Mouse (Mus musculus): ENCODE data around the gene Gipr. TPM values are rescaled to one million over a fixed set of nuclear protein-coding genes. Genes with fewer than 3 reads are reported as not detected.

Gene Gipr
- polyA plus RNA-seq, 1 experiment from 2014 or later: 1.7 TPM

DNA sequence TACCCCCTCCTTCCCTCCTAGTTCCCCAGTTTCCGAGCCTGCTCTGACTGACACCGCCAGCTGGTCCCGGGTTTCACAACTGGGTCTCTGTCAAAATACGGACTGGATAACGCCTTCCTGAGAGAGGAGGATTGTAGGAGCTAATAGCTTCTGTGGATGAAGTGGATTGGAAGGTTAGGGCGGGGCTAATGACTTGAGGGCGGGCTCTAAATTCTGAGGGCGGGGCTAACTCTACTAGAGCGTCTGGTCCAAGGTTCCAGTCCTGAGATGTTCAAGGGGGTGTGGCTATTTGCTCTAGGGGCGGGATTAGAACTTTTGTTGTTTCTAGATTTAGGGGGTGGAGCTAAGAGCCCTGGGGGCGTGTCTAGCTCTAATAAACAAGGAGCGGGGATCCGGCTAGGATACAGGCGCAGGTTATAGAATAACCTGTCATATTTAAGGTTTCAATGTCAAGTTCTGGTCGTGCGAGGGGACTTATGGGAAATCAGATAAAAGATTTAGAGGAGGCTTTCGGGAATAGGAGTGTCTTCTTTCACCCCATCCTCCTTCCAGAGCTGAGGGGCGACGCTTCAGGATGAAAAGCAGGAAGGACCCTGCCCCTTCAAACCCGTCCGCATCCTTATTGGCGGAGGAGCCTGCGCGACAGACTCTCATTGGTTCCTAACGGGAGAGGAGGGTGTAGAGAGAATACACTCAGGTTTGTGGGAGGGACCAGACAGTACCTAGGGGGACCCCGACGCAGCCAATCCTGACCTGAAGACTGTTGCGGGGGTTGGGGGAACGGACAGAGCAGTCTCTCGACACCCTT is 10.0 kb upstream of the Gipr start, which contains the start of gene Eml2:
TSS of gene Eml2 (plus strand) at position 714 of the 808 bp plus-strand sequence.
- peak within 1 kb of the TSS; percentile 60 for H3K4me2 ChIP-seq (replicated peaks; ENCODE audit: low read depth, low read length)
- DNase-seq (ENCODE audit: low spot score) (peak; percentile 77), ATAC-seq (ENCODE audit: low FRiP score) (peak; percentile 91)
- peak within 1 kb of the TSS; percentile 37 for H3K4me3 ChIP-seq (ENCODE audit: low read depth, low read length)
- H3K27ac ChIP-seq (ENCODE audit: low read depth, low read length): 0 out of 2 replicates have a peak within 1 kb of the TSS, but pooled peaks have one; percentile 32
- peaks cover 41% of the 10 kb centered on the region for H3K27me3 ChIP-seq (ENCODE audit: control insufficient read depth, insufficient read depth, low read length)
- under 1% methylated on average over 30 of the region's 30 CpGs for WGBS
- H3K36me3 ChIP-seq (ENCODE audit: control insufficient read depth, insufficient read depth, low read length): no peaks in the 10 kb centered on the region
- no peaks in the 10 kb centered on the region for H3K9me3 ChIP-seq (ENCODE audit: control insufficient read depth, low read length)
- H3K9ac ChIP-seq (ENCODE audit: low read depth, low read length): peak within 1 kb of the TSS; percentile 44
- H3K4me1 ChIP-seq (replicated peaks; ENCODE audit: control insufficient read depth, insufficient read depth, low read length): peaks cover 5% of the 10 kb centered on the region; the same call in 1 of the 2 replicates

DNA sequence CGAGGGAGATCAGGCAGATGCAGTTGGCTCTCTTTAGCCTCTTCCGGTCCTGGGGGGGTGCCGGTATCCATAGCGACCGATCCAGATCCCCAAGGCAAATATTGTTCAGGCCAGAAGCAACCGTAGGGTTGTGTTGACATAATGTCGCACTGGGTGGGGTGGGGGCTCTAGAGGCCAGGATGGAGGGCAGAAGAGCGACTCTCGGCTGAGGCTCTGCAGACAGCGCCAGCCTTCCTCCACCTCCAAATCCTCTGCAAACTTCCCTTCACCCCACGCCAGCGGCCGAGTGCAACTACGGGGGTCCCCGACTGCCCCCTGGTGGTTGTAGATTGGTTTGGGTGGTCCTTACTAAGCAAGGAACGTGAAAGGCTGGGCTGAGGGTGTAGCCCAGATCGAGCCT is 6.9 kb upstream of the Gipr start:
- ATAC-seq (ENCODE audit: low FRiP score) (peak; percentile 27; the same call in 1 of the 2 replicates), DNase-seq (ENCODE audit: low spot score) (peak; percentile 93)
- Histone ChIP-seq H3K9me3 (ENCODE audit: control insufficient read depth, low read length) (no peaks in the 10 kb centered on the region), H3K27me3 (ENCODE audit: control insufficient read depth, insufficient read depth, low read length) (peaks cover 23% of the 10 kb centered on the region), H3K27ac (ENCODE audit: low read depth, low read length) (no peak overlapping the region), H3K4me3 (ENCODE audit: low read depth, low read length) (peak overlapping the region; percentile 26), H3K4me2 (replicated peaks; ENCODE audit: low read depth, low read length) (peak overlapping the region; percentile 49), H3K4me1 (replicated peaks; ENCODE audit: control insufficient read depth, insufficient read depth, low read length) (peaks cover 1% of the 10 kb centered on the region; the same call in 1 of the 2 replicates), H3K9ac (ENCODE audit: low read depth, low read length) (peak overlapping the region; percentile 41), H3K36me3 (ENCODE audit: control insufficient read depth, insufficient read depth, low read length) (no peaks in the 10 kb centered on the region)
- 2% methylated on average over 17 of the region's 17 CpGs for WGBS

GRCm38 (mm10) chr7:19171831-19172230 is 5.9 kb upstream of the Gipr start:
- Histone ChIP-seq H3K4me1 (replicated peaks; ENCODE audit: control insufficient read depth, insufficient read depth, low read length) (no peaks in the 10 kb centered on the region), H3K27ac (ENCODE audit: low read depth, low read length) (0 out of 2 replicates have a peak overlapping the region, but pooled peaks have one; percentile 31), H3K4me2 (replicated peaks; ENCODE audit: low read depth, low read length) (no peak overlapping the region), H3K4me3 (ENCODE audit: low read depth, low read length) (no peak overlapping the region), H3K9ac (ENCODE audit: low read depth, low read length) (no peak overlapping the region), H3K36me3 (ENCODE audit: control insufficient read depth, insufficient read depth, low read length) (no peaks in the 10 kb centered on the region), H3K27me3 (ENCODE audit: control insufficient read depth, insufficient read depth, low read length) (peaks cover 12% of the 10 kb centered on the region), H3K9me3 (ENCODE audit: control insufficient read depth, low read length) (no peaks in the 10 kb centered on the region)
- DNase-seq (ENCODE audit: low spot score) (no peak), ATAC-seq (ENCODE audit: low FRiP score) (no peak)
- WGBS: 64% methylated on average over 8 of the region's 8 CpGs

- peaks cover 3% of the 10 kb centered on the region for H3K4me1 ChIP-seq (replicated peaks; ENCODE audit: control insufficient read depth, insufficient read depth, low read length)
- DNase-seq (ENCODE audit: low spot score): no peak
- peaks cover 2% of the 10 kb centered on the region for H3K27me3 ChIP-seq (ENCODE audit: control insufficient read depth, insufficient read depth, low read length)
- peak overlapping the region; percentile 7; the same call in 1 of the 2 replicates for H3K9ac ChIP-seq (ENCODE audit: low read depth, low read length)
- no peak overlapping the region for H3K27ac ChIP-seq (ENCODE audit: low read depth, low read length)
- no peak overlapping the region for H3K4me3 ChIP-seq (ENCODE audit: low read depth, low read length)
- no peaks in the 10 kb centered on the region for H3K9me3 ChIP-seq (ENCODE audit: control insufficient read depth, low read length)
- ATAC-seq (ENCODE audit: low FRiP score): no peak
- WGBS: 75% methylated on average over 8 of the region's 8 CpGs
- no peaks in the 10 kb centered on the region for H3K36me3 ChIP-seq (ENCODE audit: control insufficient read depth, insufficient read depth, low read length)
- H3K4me2 ChIP-seq (replicated peaks; ENCODE audit: low read depth, low read length): no peak overlapping the region
Observed at GRCm38 (mm10) chr7:19170142-19170541, 4.2 kb upstream of the Gipr start.

DNA sequence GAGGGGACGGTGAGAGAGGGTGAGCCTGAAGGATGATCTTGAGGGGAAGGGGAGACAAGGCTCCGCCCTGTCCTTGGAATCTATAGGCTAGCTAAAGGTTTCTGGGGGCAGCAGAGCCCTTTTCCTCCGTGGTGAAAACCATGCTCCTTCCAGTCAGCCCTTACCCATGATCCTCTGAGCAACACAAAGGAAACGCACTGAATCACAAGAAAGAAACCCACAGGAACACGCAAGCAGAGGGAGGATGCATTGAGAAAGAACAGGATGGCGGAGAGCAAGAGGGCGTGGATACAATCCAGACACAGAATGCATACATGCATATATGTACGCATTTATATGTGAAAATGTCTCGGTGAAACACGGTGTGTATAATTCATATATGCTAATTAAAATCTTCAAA is 3.6 kb upstream of the Gipr start:
- H3K4me1 ChIP-seq (replicated peaks; ENCODE audit: control insufficient read depth, insufficient read depth, low read length): peaks cover 5% of the 10 kb centered on the region
- H3K4me2 ChIP-seq (replicated peaks; ENCODE audit: low read depth, low read length): no peak overlapping the region
- no peak overlapping the region for H3K9ac ChIP-seq (ENCODE audit: low read depth, low read length)
- DNase-seq (ENCODE audit: low spot score): no peak
- no peaks in the 10 kb centered on the region for H3K9me3 ChIP-seq (ENCODE audit: control insufficient read depth, low read length)
- peaks cover 8% of the 10 kb centered on the region for H3K27me3 ChIP-seq (ENCODE audit: control insufficient read depth, insufficient read depth, low read length)
- 64% methylated on average over 10 of the region's 10 CpGs for WGBS
- H3K4me3 ChIP-seq (ENCODE audit: low read depth, low read length): no peak overlapping the region
- no peaks in the 10 kb centered on the region for H3K36me3 ChIP-seq (ENCODE audit: control insufficient read depth, insufficient read depth, low read length)
- H3K27ac ChIP-seq (ENCODE audit: low read depth, low read length): no peak overlapping the region
- ATAC-seq (ENCODE audit: low FRiP score): no peak

DNA sequence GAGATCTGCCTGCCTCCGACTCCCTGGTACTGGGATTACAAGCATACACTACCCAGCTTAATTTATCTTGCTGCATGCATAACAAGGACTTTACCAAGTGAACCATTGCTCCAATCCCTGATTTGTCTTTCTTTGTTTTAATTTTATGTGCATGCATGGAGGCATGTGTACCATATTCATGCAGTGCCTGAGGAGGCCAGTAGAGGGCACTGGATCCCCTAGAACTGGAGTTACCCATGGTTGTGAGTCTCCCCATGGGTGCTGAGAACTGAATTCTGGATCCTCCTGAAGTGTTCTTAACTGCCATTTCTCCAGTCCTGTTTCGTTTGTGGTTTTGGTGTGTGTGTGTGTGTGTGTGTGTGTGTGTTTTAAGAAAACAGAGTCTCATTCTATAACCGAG is 1.1 kb upstream of the Gipr start:
- ATAC-seq (ENCODE audit: low FRiP score): no peak
- Histone ChIP-seq H3K4me3 (ENCODE audit: low read depth, low read length) (no peak overlapping the region), H3K9me3 (ENCODE audit: control insufficient read depth, low read length) (no peaks in the 10 kb centered on the region), H3K4me1 (replicated peaks; ENCODE audit: control insufficient read depth, insufficient read depth, low read length) (peaks cover 7% of the 10 kb centered on the region), H3K4me2 (replicated peaks; ENCODE audit: low read depth, low read length) (no peak overlapping the region), H3K9ac (ENCODE audit: low read depth, low read length) (no peak overlapping the region), H3K27ac (ENCODE audit: low read depth, low read length) (no peak overlapping the region), H3K27me3 (ENCODE audit: control insufficient read depth, insufficient read depth, low read length) (peaks cover 14% of the 10 kb centered on the region), H3K36me3 (ENCODE audit: control insufficient read depth, insufficient read depth, low read length) (no peaks in the 10 kb centered on the region)
- DNase-seq (ENCODE audit: low spot score): no peak
- WGBS: 85% methylated on average over 3 of the region's 3 CpGs

- 2% methylated on average over 13 of the region's 13 CpGs for WGBS
- Histone ChIP-seq H3K27me3 (ENCODE audit: control insufficient read depth, insufficient read depth, low read length) (peaks cover 21% of the 10 kb centered on the region), H3K4me3 (ENCODE audit: low read depth, low read length) (no peak overlapping the region), H3K36me3 (ENCODE audit: control insufficient read depth, insufficient read depth, low read length) (no peaks in the 10 kb centered on the region), H3K27ac (ENCODE audit: low read depth, low read length) (no peak overlapping the region), H3K9ac (ENCODE audit: low read depth, low read length) (no peak overlapping the region), H3K4me2 (replicated peaks; ENCODE audit: low read depth, low read length) (no peak overlapping the region), H3K9me3 (ENCODE audit: control insufficient read depth, low read length) (no peaks in the 10 kb centered on the region), H3K4me1 (replicated peaks; ENCODE audit: control insufficient read depth, insufficient read depth, low read length) (peaks cover 7% of the 10 kb centered on the region)
- ATAC-seq (ENCODE audit: low FRiP score) (no peak), DNase-seq (ENCODE audit: low spot score) (peak; percentile 39)
Observed at GRCm38 (mm10) chr7:19164978-19165377, 949 bp downstream of the Gipr start.

GRCm38 (mm10) chr7:19164189-19164588 is 1.7 kb downstream of the Gipr start:
- no peak overlapping the region for H3K9ac ChIP-seq (ENCODE audit: low read depth, low read length)
- no peaks in the 10 kb centered on the region for H3K36me3 ChIP-seq (ENCODE audit: control insufficient read depth, insufficient read depth, low read length)
- H3K27ac ChIP-seq (ENCODE audit: low read depth, low read length): no peak overlapping the region
- H3K4me1 ChIP-seq (replicated peaks; ENCODE audit: control insufficient read depth, insufficient read depth, low read length): peaks cover 7% of the 10 kb centered on the region
- no peak for ATAC-seq (ENCODE audit: low FRiP score)
- H3K4me2 ChIP-seq (replicated peaks; ENCODE audit: low read depth, low read length): peak overlapping the region; percentile 14; the same call in 1 of the 2 replicates
- under 1% methylated on average over 6 of the region's 6 CpGs for WGBS
- no peak overlapping the region for H3K4me3 ChIP-seq (ENCODE audit: low read depth, low read length)
- H3K9me3 ChIP-seq (ENCODE audit: control insufficient read depth, low read length): no peaks in the 10 kb centered on the region
- H3K27me3 ChIP-seq (ENCODE audit: control insufficient read depth, insufficient read depth, low read length): peaks cover 28% of the 10 kb centered on the region
- DNase-seq (ENCODE audit: low spot score): peak; percentile 12

- Histone ChIP-seq H3K27me3 (ENCODE audit: control insufficient read depth, insufficient read depth, low read length) (peaks cover 30% of the 10 kb centered on the region), H3K36me3 (ENCODE audit: control insufficient read depth, insufficient read depth, low read length) (no peaks in the 10 kb centered on the region), H3K4me3 (ENCODE audit: low read depth, low read length) (no peak overlapping the region), H3K27ac (ENCODE audit: low read depth, low read length) (no peak overlapping the region), H3K9ac (ENCODE audit: low read depth, low read length) (no peak overlapping the region), H3K4me1 (replicated peaks; ENCODE audit: control insufficient read depth, insufficient read depth, low read length) (peaks cover 7% of the 10 kb centered on the region), H3K4me2 (replicated peaks; ENCODE audit: low read depth, low read length) (no peak overlapping the region), H3K9me3 (ENCODE audit: control insufficient read depth, low read length) (no peaks in the 10 kb centered on the region)
- no peak for DNase-seq (ENCODE audit: low spot score)
- no peak for ATAC-seq (ENCODE audit: low FRiP score)
- WGBS: 26% methylated on average over 12 of the region's 12 CpGs
Observed at GRCm38 (mm10) chr7:19163752-19164151, 2.2 kb downstream of the Gipr start.
